Mouse (Mus musculus): ENCODE measurements around the gene Ankrd33b.

DNA sequence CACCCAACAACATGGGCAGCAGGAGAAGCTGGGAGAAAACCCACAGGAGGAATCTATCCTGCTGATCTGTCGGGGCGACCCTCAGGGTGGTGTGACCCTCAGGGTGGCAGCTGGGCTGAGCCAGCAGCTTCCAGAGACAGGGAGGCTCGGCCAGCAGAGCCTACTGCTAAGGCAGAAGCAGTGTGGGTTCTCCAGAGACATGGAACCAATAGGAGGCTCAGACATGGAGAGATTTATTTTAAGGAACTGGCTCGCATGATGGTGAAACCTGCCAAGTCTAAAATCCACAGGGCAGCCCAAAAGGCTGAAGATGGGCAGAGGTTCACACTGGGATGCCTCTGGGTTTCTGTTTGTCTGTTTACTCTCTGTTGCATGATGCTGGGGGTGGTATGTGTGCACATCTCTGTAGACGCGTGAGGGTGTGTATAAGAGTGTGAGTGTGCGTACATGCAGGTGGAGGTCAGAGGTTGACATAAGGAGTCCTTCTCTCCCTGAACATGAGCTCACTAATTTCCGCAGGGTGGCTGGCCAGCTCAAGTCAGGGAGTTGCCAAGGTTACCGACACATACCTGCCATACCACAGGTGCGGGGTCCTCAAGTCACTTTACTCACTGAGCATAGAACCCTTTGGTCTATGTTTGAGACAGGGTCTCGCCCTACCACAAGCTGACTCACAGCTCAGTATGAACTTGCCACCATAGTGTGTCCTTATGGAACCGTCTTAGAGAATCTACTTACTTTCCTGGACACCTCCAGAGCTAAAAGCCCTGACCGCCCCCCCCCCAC, 14.8 kb downstream of the Ankrd33b start:
- TF ChIP-seq CTCF (conservative IDR thresholded peaks at IDR 0.05; ENCODE audit: low read length) (no peak), POU5F1 (IDR thresholded peaks at IDR 0.05; ENCODE audit: borderline replicate concordance, low read length) (no peak)
